Mouse (Mus musculus): ENCODE data around the gene Mob3a.

DNA sequence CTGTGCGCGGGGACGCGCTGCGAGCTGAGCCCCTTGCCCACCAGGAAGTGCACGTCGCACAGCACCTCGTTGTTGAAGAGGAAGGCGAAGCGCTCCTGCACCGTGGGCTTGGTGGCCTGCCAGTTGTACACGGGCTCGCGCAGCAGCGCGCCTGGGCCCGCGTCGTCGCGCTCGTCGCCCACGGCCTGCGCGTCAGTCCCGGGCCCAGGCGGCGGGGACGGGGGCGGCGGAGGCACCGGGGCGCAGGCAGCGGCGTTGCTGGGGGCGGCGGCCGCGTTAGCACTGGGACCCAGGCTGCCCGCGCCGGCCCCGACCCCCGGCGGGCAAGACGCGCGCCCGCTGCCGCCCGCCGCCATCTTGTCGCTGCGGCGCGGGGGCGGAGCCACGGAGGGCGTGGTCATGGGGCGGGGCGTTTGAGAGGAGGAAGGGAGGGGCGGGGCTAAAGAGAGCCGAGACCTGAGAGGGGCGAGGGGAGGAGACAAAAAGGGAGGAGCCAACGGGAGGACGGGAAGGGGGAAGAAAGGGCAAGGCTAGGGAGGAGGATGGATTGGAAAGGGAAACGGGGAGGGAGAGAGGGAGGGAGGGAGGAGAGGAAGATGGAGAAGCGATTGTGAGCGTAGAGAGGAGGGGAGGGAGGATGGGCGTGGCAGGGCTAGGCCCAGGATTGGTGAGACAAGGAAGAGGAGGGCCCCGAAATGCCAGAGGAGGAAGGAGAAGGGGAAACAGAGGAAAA is 45.5 kb downstream of the Mob3a start:
- TF ChIP-seq CTCF (IDR thresholded peaks at IDR 0.05; ENCODE audit: low read depth), result no peak
- no peak for TF ChIP-seq EP300 (IDR thresholded peaks at IDR 0.05; ENCODE audit: low read depth)
